Mouse (Mus musculus): Measurements from ENCODE around the gene Lpp. TPM values are rescaled to one million over a fixed set of nuclear protein-coding genes. Genes with fewer than 3 reads are reported as not detected.
A peak's percentile ranks its signal among the peaks of the same experiment; 100 is the strongest.

The Lpp gene
- polyA plus RNA-seq, 1 experiment, result 176 TPM

- no peaks in the 10 kb centered on the region for H3K36me3 ChIP-seq (ENCODE audit: control insufficient read depth, insufficient read depth, low read length)
- H3K27me3 ChIP-seq (ENCODE audit: control insufficient read depth, insufficient read depth, low read length), result no peaks in the 10 kb centered on the region
- no peaks in the 10 kb centered on the region for H3K4me1 ChIP-seq (ENCODE audit: control insufficient read depth, insufficient read depth, low read length)
- H3K4me3 ChIP-seq (ENCODE audit: control insufficient read depth, low read depth, low read length), result no peak overlapping the region
- no peak overlapping the region for H3K27ac ChIP-seq (ENCODE audit: control insufficient read depth, insufficient read depth, low read depth, low read length)
- no peak for TF ChIP-seq POLR2A (IDR thresholded peaks at IDR 0.05; ENCODE audit: control insufficient read depth, low read depth, low read length)
- no peak for TF ChIP-seq CTCF (IDR thresholded peaks at IDR 0.05; ENCODE audit: control insufficient read depth, insufficient read depth, insufficient replicate concordance, low read depth, low read length)
Measured at GRCm38 (mm10) chr16:24777053-24777452, 383.7 kb downstream of the Lpp start.

GRCm38 (mm10) chr16:24778432-24779274 lies 385.3 kb downstream of the Lpp start:
- H3K27ac ChIP-seq (ENCODE audit: control insufficient read depth, insufficient read depth, low read depth, low read length), result no peak overlapping the region

GRCm38 (mm10) chr16:24780545-24780944 lies 387.2 kb downstream of the Lpp start:
- H3K4me1 ChIP-seq (ENCODE audit: control insufficient read depth, insufficient read depth, low read length), result no peaks in the 10 kb centered on the region
- no peaks in the 10 kb centered on the region for H3K27me3 ChIP-seq (ENCODE audit: control insufficient read depth, insufficient read depth, low read length)
- H3K4me3 ChIP-seq (ENCODE audit: control insufficient read depth, low read depth, low read length), result no peak overlapping the region
- no peaks in the 10 kb centered on the region for H3K36me3 ChIP-seq (ENCODE audit: control insufficient read depth, insufficient read depth, low read length)
- H3K27ac ChIP-seq (ENCODE audit: control insufficient read depth, insufficient read depth, low read depth, low read length), result peak overlapping the region; percentile 53
- TF ChIP-seq POLR2A (IDR thresholded peaks at IDR 0.05; ENCODE audit: control insufficient read depth, low read depth, low read length) (no peak), CTCF (IDR thresholded peaks at IDR 0.05; ENCODE audit: control insufficient read depth, insufficient read depth, insufficient replicate concordance, low read depth, low read length) (no peak)

More at GRCm38 (mm10) chr16:24778432-24779274, 385.3 kb downstream of the Lpp start:
- H3K36me3 ChIP-seq (ENCODE audit: control insufficient read depth, insufficient read depth, low read length), result no peaks in the 10 kb centered on the region
- no peaks in the 10 kb centered on the region for H3K4me1 ChIP-seq (ENCODE audit: control insufficient read depth, insufficient read depth, low read length)
- no peaks in the 10 kb centered on the region for H3K27me3 ChIP-seq (ENCODE audit: control insufficient read depth, insufficient read depth, low read length)
- no peak overlapping the region for H3K4me3 ChIP-seq (ENCODE audit: control insufficient read depth, low read depth, low read length)
- TF ChIP-seq POLR2A (IDR thresholded peaks at IDR 0.05; ENCODE audit: control insufficient read depth, low read depth, low read length) (no peak), CTCF (IDR thresholded peaks at IDR 0.05; ENCODE audit: control insufficient read depth, insufficient read depth, insufficient replicate concordance, low read depth, low read length) (no peak)

- Histone ChIP-seq H3K27ac (ENCODE audit: control insufficient read depth, insufficient read depth, low read depth, low read length) (0 out of 2 replicates have a peak overlapping the region, but pooled peaks have one; percentile 36), H3K4me1 (ENCODE audit: control insufficient read depth, insufficient read depth, low read length) (no peaks in the 10 kb centered on the region), H3K27me3 (ENCODE audit: control insufficient read depth, insufficient read depth, low read length) (no peaks in the 10 kb centered on the region), H3K4me3 (ENCODE audit: control insufficient read depth, low read depth, low read length) (no peak overlapping the region), H3K36me3 (ENCODE audit: control insufficient read depth, insufficient read depth, low read length) (no peaks in the 10 kb centered on the region)
- no peak for TF ChIP-seq POLR2A (IDR thresholded peaks at IDR 0.05; ENCODE audit: control insufficient read depth, low read depth, low read length)
Measured at GRCm38 (mm10) chr16:24781922-24782321, 388.6 kb downstream of the Lpp start.

GRCm38 (mm10) chr16:24785651-24786050 lies 392.3 kb downstream of the Lpp start:
- no peaks in the 10 kb centered on the region for H3K4me1 ChIP-seq (ENCODE audit: control insufficient read depth, insufficient read depth, low read length)
- no peak overlapping the region for H3K27ac ChIP-seq (ENCODE audit: control insufficient read depth, insufficient read depth, low read depth, low read length)
- no peaks in the 10 kb centered on the region for H3K27me3 ChIP-seq (ENCODE audit: control insufficient read depth, insufficient read depth, low read length)
- H3K4me3 ChIP-seq (ENCODE audit: control insufficient read depth, low read depth, low read length), result no peak overlapping the region
- no peaks in the 10 kb centered on the region for H3K36me3 ChIP-seq (ENCODE audit: control insufficient read depth, insufficient read depth, low read length)
- TF ChIP-seq POLR2A (IDR thresholded peaks at IDR 0.05; ENCODE audit: control insufficient read depth, low read depth, low read length), result no peak
- TF ChIP-seq CTCF (IDR thresholded peaks at IDR 0.05; ENCODE audit: control insufficient read depth, insufficient read depth, insufficient replicate concordance, low read depth, low read length), result no peak

GRCm38 (mm10) chr16:24788973-24789372 lies 395.7 kb downstream of the Lpp start:
- H3K4me1 ChIP-seq (ENCODE audit: control insufficient read depth, insufficient read depth, low read length), result no peaks in the 10 kb centered on the region
- H3K27me3 ChIP-seq (ENCODE audit: control insufficient read depth, insufficient read depth, low read length), result no peaks in the 10 kb centered on the region
- no peak overlapping the region for H3K4me3 ChIP-seq (ENCODE audit: control insufficient read depth, low read depth, low read length)
- no peak for TF ChIP-seq CTCF (IDR thresholded peaks at IDR 0.05; ENCODE audit: control insufficient read depth, insufficient read depth, insufficient replicate concordance, low read depth, low read length)
- TF ChIP-seq POLR2A (IDR thresholded peaks at IDR 0.05; ENCODE audit: control insufficient read depth, low read depth, low read length), result no peak
- H3K36me3 ChIP-seq (ENCODE audit: control insufficient read depth, insufficient read depth, low read length), result no peaks in the 10 kb centered on the region
- H3K27ac ChIP-seq (ENCODE audit: control insufficient read depth, insufficient read depth, low read depth, low read length), result no peak overlapping the region

GRCm38 (mm10) chr16:24791387-24791786 lies 398.1 kb downstream of the Lpp start:
- Histone ChIP-seq H3K36me3 (ENCODE audit: control insufficient read depth, insufficient read depth, low read length) (no peaks in the 10 kb centered on the region), H3K4me3 (ENCODE audit: control insufficient read depth, low read depth, low read length) (no peak overlapping the region), H3K27ac (ENCODE audit: control insufficient read depth, insufficient read depth, low read depth, low read length) (no peak overlapping the region), H3K27me3 (ENCODE audit: control insufficient read depth, insufficient read depth, low read length) (no peaks in the 10 kb centered on the region), H3K4me1 (ENCODE audit: control insufficient read depth, insufficient read depth, low read length) (no peaks in the 10 kb centered on the region)
- TF ChIP-seq CTCF (IDR thresholded peaks at IDR 0.05; ENCODE audit: control insufficient read depth, insufficient read depth, insufficient replicate concordance, low read depth, low read length), result no peak
- no peak for TF ChIP-seq POLR2A (IDR thresholded peaks at IDR 0.05; ENCODE audit: control insufficient read depth, low read depth, low read length)

Measured in testis, adult 2 months (tissue).